Mouse (Mus musculus) liver, postnatal 0 days (tissue): Measurements from ENCODE around the gene Zfp13.

Experiments used
- CTCF ChIP-seq: sonication (generic); IDR thresholded peaks from 2 replicates; pipeline ENCODE4 v1.5.1; 2016; ENCODE audit warnings: antibody characterized with exemption, low read depth
- EP300 ChIP-seq: IDR thresholded peaks from 2 replicates; pipeline ENCODE4 v1.6.1; 2016; ENCODE audit warnings: antibody characterized with exemption, low read depth, mild to moderate bottlenecking

- no peak for TF ChIP-seq CTCF
- no peak for TF ChIP-seq EP300
Measured at GRCm38 (mm10) chr17:23587253-23587652, 12.0 kb downstream of the Zfp13 start.
